Mouse (Mus musculus) R1 (cell line): ENCODE results near the gene Pdik1l.

Source experiments
- DNase-seq: peaks from one replicate; pipeline ENCODE4 v3.0.0-alpha.2; 2018; ENCODE audit warnings: low read depth, low spot score

Pdik1l gene

GRCm38 (mm10) chr4:134238279-134238651 is 49.4 kb downstream of the Pdik1l start, which contains the start of gene Cnksr1:
Gene Cnksr1, minus strand, starts transcription at chr4:134238399.
- peak; percentile 23 for DNase-seq

GRCm38 (mm10) chr4:134237582-134238278 is 50.0 kb downstream of the Pdik1l start:
- no peak for DNase-seq

GRCm38 (mm10) chr4:134234876-134235275 is 52.8 kb downstream of the Pdik1l start:
- DNase-seq: no peak

- no peak for DNase-seq
Observed at GRCm38 (mm10) chr4:134230431-134230830, 57.3 kb downstream of the Pdik1l start.

- DNase-seq: no peak
Observed at GRCm38 (mm10) chr4:134227194-134227593, 60.5 kb downstream of the Pdik1l start, which contains the start of gene Catsper4. Gene Catsper4, minus strand, starts transcription at chr4:134227383.
